Mouse (Mus musculus) limb, embryonic 14.5 days (tissue): Measurements from ENCODE around the gene Krba1. TPM values are rescaled to one million over a fixed set of nuclear protein-coding genes. Genes with fewer than 3 reads are reported as not detected.

Experiments
- ATAC-seq: fragments of 200-750 bp; cut with Nextera tagmentation; 2 replicates; pipeline ENCODE4 v1.8.0; 2017; ENCODE audit warnings: low read depth, moderate number of reproducible peaks, moderate TSS enrichment; ENCODE audit not compliant: low FRiP score
- DNase-seq: peaks from one replicate; pipeline ENCODE4 v3.0.0-alpha.2; 2015; ENCODE audit warnings: low spot score
- H3K27ac ChIP-seq: fragments of 300-500 bp; sonication (generic); replicated peaks from 2 replicates; pipeline ENCODE4 v1.5.1; 2014; ENCODE audit warnings: low read depth, mild to moderate bottlenecking, low read length, moderate library complexity, mixed read lengths
- H3K27me3 ChIP-seq: fragments of 300-500 bp; sonication (generic); 2 replicates; pipeline ENCODE4 v1.6.1; 2014; ENCODE audit warnings: low read length, mixed read lengths; ENCODE audit not compliant: control insufficient read depth, insufficient read depth
- H3K36me3 ChIP-seq: fragments of 300-500 bp; sonication (generic); 2 replicates; pipeline ENCODE4 v1.6.1; 2014; ENCODE audit warnings: mild to moderate bottlenecking, low read length, moderate library complexity, mixed read lengths; ENCODE audit not compliant: control insufficient read depth, insufficient read depth
- H3K4me1 ChIP-seq: fragments of 300-500 bp; sonication (generic); 2 replicates; pipeline ENCODE4 v1.6.1; 2014; ENCODE audit warnings: antibody characterized with exemption, low read length, mixed read lengths; ENCODE audit not compliant: control insufficient read depth, insufficient read depth
- H3K4me2 ChIP-seq: fragments of 300-500 bp; sonication (generic); replicated peaks from 2 replicates; pipeline ENCODE4 v1.6.1; 2014; ENCODE audit warnings: low read depth, mild to moderate bottlenecking, low read length, moderate library complexity; ENCODE audit not compliant: severe bottlenecking
- H3K4me3 ChIP-seq: fragments of 300-500 bp; sonication (generic); replicated peaks from 2 replicates; pipeline ENCODE4 v1.5.1; 2014; ENCODE audit warnings: low read length
- H3K9ac ChIP-seq: fragments of 300-500 bp; sonication (generic); 2 replicates; pipeline ENCODE4 v1.6.1; 2014; ENCODE audit warnings: mild to moderate bottlenecking, low read depth, low read length, moderate library complexity; ENCODE audit not compliant: severe bottlenecking
- H3K9me3 ChIP-seq: fragments of 300-500 bp; sonication (generic); 2 replicates; pipeline ENCODE4 v1.6.1; 2016; ENCODE audit warnings: low read length; ENCODE audit not compliant: control insufficient read depth
- POLR2A ChIP-seq: fragments of 200-500 bp; IDR thresholded peaks from 2 replicates; pipeline ENCODE4 v1.8.0; 2012; ENCODE audit warnings: inconsistent platforms, mild to moderate bottlenecking, moderate library complexity, borderline replicate concordance; ENCODE audit not compliant: insufficient read depth, insufficient read length; ENCODE audit errors: extremely low read depth
- WGBS: fragments of 180-500 bp; shearing (Covaris S2); extraction: QIAGEN DNeasy Blood & Tissue Kit; methylation state at CpG from one replicate; pipeline ENCODE4 v1.1.7; 2014; 5-methylcytosine and 5-hydroxymethylcytosine counted together
- polyA plus RNA-seq, 2 experiments: library from polyadenylated mRNA; depleted of rRNA in 1 of 2; stranded (reverse) in 1 of 2; unstranded in 1 of 2; fragments of >200 nt; fragmentation: Nextera tagmentation in 1 of 2; extraction: Ambion mirVana in 1 of 2; gene quantifications; 2 replicates each; pipeline versions ENCODE4 v1.2.1 to v1.2.3; 2012 to 2014

The Krba1 gene
- polyA plus RNA-seq, 2 experiments, result 22.1 to 39.1 TPM

- Histone ChIP-seq H3K27me3 (no peaks in the 10 kb centered on the region), H3K36me3 (peaks cover 81% of the 10 kb centered on the region), H3K4me3 (no peak overlapping the region), H3K9me3 (no peaks in the 10 kb centered on the region), H3K27ac (no peak overlapping the region), H3K9ac (no peak overlapping the region), H3K4me1 (no peaks in the 10 kb centered on the region), H3K4me2 (no peak overlapping the region)
- ATAC-seq, result no peak
- WGBS, result 87% methylated on average over 1 of the region's 1 CpGs
- TF ChIP-seq POLR2A, result no peak
- no peak for DNase-seq
Observed at GRCm38 (mm10) chr6:48414886-48415285, 19.5 kb downstream of the Krba1 start.

- Histone ChIP-seq H3K4me1 (no peaks in the 10 kb centered on the region; the same call in 1 of the 2 replicates), H3K27ac (no peak overlapping the region), H3K4me3 (no peak overlapping the region), H3K9ac (no peak overlapping the region), H3K9me3 (no peaks in the 10 kb centered on the region), H3K4me2 (no peak overlapping the region), H3K36me3 (peaks cover 73% of the 10 kb centered on the region), H3K27me3 (no peaks in the 10 kb centered on the region)
- no peak for TF ChIP-seq POLR2A
- no peak for DNase-seq
- ATAC-seq, result no peak
- WGBS, result 89% methylated on average over 7 of the region's 7 CpGs
Observed at GRCm38 (mm10) chr6:48415636-48416035, 20.2 kb downstream of the Krba1 start.

GRCm38 (mm10) chr6:48416486-48416885, 21.1 kb downstream of the Krba1 start:
- Histone ChIP-seq H3K9me3 (no peaks in the 10 kb centered on the region), H3K4me3 (no peak overlapping the region), H3K9ac (no peak overlapping the region), H3K4me2 (no peak overlapping the region), H3K36me3 (peaks cover 65% of the 10 kb centered on the region), H3K27me3 (no peaks in the 10 kb centered on the region), H3K4me1 (no peaks in the 10 kb centered on the region; the same call in 1 of the 2 replicates), H3K27ac (no peak overlapping the region)
- TF ChIP-seq POLR2A, result no peak
- DNase-seq (no peak), ATAC-seq (no peak)
- 89% methylated on average over 2 of the region's 2 CpGs for WGBS

GRCm38 (mm10) chr6:48420647-48421046, 25.3 kb downstream of the Krba1 start:
- no peak overlapping the region for H3K4me2 ChIP-seq
- no peak overlapping the region for H3K4me3 ChIP-seq
- ATAC-seq, result 0 out of 2 replicates have a peak, but pooled peaks have one; percentile 23
- H3K36me3 ChIP-seq, result peaks cover 25% of the 10 kb centered on the region
- 14% methylated on average over 2 of the region's 2 CpGs for WGBS
- DNase-seq, result no peak
- no peak overlapping the region for H3K9ac ChIP-seq
- H3K9me3 ChIP-seq, result no peaks in the 10 kb centered on the region
- no peak overlapping the region for H3K27ac ChIP-seq
- H3K27me3 ChIP-seq, result no peaks in the 10 kb centered on the region
- H3K4me1 ChIP-seq, result peaks cover 7% of the 10 kb centered on the region; the same call in 1 of the 2 replicates
- no peak for TF ChIP-seq POLR2A

GRCm38 (mm10) chr6:48423336-48423735, 27.9 kb downstream of the Krba1 start:
- 51% methylated on average over 3 of the region's 3 CpGs for WGBS
- DNase-seq, result no peak
- Histone ChIP-seq H3K27me3 (no peaks in the 10 kb centered on the region), H3K27ac (no peak overlapping the region), H3K9me3 (no peaks in the 10 kb centered on the region), H3K4me1 (peaks cover 7% of the 10 kb centered on the region; the same call in 1 of the 2 replicates), H3K9ac (no peak overlapping the region), H3K4me2 (no peak overlapping the region), H3K36me3 (no peaks in the 10 kb centered on the region), H3K4me3 (no peak overlapping the region)
- no peak for TF ChIP-seq POLR2A
- no peak for ATAC-seq

- H3K4me3 ChIP-seq, result no peak overlapping the region
- no peak for TF ChIP-seq POLR2A
- H3K4me2 ChIP-seq, result no peak overlapping the region
- no peak overlapping the region for H3K9ac ChIP-seq
- no peak overlapping the region for H3K27ac ChIP-seq
- H3K4me1 ChIP-seq, result peaks cover 7% of the 10 kb centered on the region; the same call in 1 of the 2 replicates
- no peaks in the 10 kb centered on the region for H3K36me3 ChIP-seq
- WGBS, result 78% methylated on average over 5 of the region's 5 CpGs
- no peak for DNase-seq
- ATAC-seq, result no peak
- no peaks in the 10 kb centered on the region for H3K9me3 ChIP-seq
- no peaks in the 10 kb centered on the region for H3K27me3 ChIP-seq
Observed at GRCm38 (mm10) chr6:48424074-48424473, 28.7 kb downstream of the Krba1 start.
